Mouse (Mus musculus) monocyte, adult 59 days (primary cell): ENCODE results near the gene Fgfr2. TPM values are rescaled to one million over a fixed set of nuclear protein-coding genes. Genes with fewer than 3 reads are reported as not detected.

ENCODE experiments used
- total RNA-seq, 2 experiments: library from RNA; stranded (reverse); gene quantifications; one replicate each; pipeline ENCODE4 v1.2.4; 2023

Gene Fgfr2
- total RNA-seq, 2 experiments from 2014 or later, result 0.81 TPM; not detected in 1

Other genes starting within 250 kb of the Fgfr2 start
- 10 to 100 TPM; 27.3 to 27.6 TPM for gene Zranb1, start 192.2 kb downstream of the Fgfr2 start, total RNA-seq
- 10 to 100 TPM; 68.2 to 83.0 TPM for gene Ctbp2, start 1.0 kb upstream of the Fgfr2 start, total RNA-seq